Mouse (Mus musculus) C2C12 (cell line): Measurements from ENCODE around the gene Syce2.

ENCODE experiments used
- CEBPB ChIP-seq: IDR thresholded peaks from one replicate; pipeline ENCODE4 v1.6.1; 2011; ENCODE audit warnings: low read depth, mild to moderate bottlenecking, control low read depth, moderate library complexity
- CTCF ChIP-seq: IDR thresholded peaks from one replicate; pipeline ENCODE4 v1.5.1; 2011; ENCODE audit not compliant: control insufficient read depth, insufficient read depth, insufficient read length
- MAX ChIP-seq: IDR thresholded peaks from one replicate; pipeline ENCODE4 v1.6.1; 2011; ENCODE audit warnings: mild to moderate bottlenecking, control low read depth
- MYOD1 ChIP-seq: IDR thresholded peaks from one replicate; pipeline ENCODE4 v1.6.1; 2011; ENCODE audit warnings: low read depth; ENCODE audit not compliant: control insufficient read depth, insufficient read length
- MYOG ChIP-seq: IDR thresholded peaks from one replicate; pipeline ENCODE4 v1.6.1; 2011; ENCODE audit not compliant: control insufficient read depth, insufficient read length; ENCODE audit errors: extremely low read depth
- USF1 ChIP-seq: IDR thresholded peaks from one replicate; pipeline ENCODE4 v1.6.1; 2011; ENCODE audit warnings: low read depth, mild to moderate bottlenecking, control low read depth, moderate library complexity

DNA sequence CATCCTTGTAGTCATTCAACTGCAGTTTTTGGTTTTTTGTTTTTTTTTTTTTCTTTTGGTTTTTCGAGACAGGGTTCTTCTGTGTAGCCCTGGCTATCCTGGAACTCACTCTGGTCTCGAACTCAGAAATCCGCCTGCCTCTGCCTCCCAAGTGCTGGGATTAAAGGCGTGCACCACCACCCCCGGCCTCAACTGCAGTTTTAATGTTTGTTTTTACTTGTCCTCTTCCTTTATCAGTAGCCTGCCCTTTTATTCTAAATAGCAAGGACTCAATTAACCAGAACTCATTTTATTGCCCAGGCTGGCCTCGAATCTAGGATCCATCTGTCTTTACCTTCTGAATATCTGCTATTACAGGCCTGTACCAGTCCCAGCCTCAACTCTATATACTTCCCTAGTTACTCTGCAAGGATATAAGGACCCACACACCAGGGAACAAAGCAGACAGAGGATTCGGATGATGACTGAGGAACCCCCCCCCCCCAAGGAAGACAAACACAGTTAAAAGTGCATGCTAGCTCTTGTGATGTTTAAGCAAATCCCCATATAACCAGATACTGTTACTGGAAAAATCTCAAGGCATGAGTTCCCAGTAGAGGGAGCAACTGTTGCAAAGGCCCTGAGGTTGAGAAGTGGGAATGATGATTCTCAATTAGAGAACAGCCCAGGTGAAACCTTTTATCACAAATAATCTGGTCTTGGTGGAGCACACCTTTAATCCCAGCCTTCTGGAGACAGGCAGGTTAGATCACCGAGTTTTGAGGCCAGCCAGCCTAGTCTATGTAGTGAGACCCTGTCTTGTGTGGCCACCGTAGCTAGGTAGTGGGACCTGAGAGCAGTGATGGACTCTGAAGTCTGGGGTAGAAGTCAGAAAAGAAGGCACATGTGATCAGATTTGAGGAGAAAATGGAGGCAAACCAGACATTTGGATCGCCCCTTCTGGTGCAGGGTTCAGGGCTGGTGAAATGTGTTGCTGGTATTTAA, 38.9 kb upstream of the Syce2 start:
- TF ChIP-seq MYOG (no peak), CEBPB (no peak), MYOD1 (no peak), CTCF (no peak), MAX (no peak), USF1 (no peak)
